Mouse (Mus musculus): ENCODE measurements around the gene Mllt11. TPM values are rescaled to one million over a fixed set of nuclear protein-coding genes. Genes with fewer than 3 reads are reported as not detected.
"Not testable (repeated sequence)": the region's sequence is repeated elsewhere in the genome, so short reads cannot be mapped to it uniquely, and the experiment has no call there.

Mllt11 gene
- total RNA-seq, 2 experiments from 2014 or later, result 6.4 to 8.9 TPM

GRCm38 (mm10) chr3:95218466-95219137 lies 13.4 kb downstream of the Mllt11 start:
- intact Hi-C loops (cut with DNase I), result no loop called here
- DNase-seq, result no peak

- DNase-seq, result peak; percentile 97 to 98
- intact Hi-C loops (cut with DNase I), result loop anchor here (1.0 to 2.0 kb wide), 4 partner anchors 11 to 98 kb away; partner anchors contain the start of genes Cdc42se1 and Tnfaip8l2
Observed at GRCm38 (mm10) chr3:95217255-95218134, 14.5 kb downstream of the Mllt11 start, which contains the start of gene Gabpb2. Gene Gabpb2, minus strand, starts transcription at chr3:95217916.

- no peak for DNase-seq
- intact Hi-C loops (cut with DNase I), result loop anchor here (1.0 to 2.0 kb wide), 4 partner anchors 12 to 99 kb away; partner anchors contain the start of genes Cdc42se1 and Tnfaip8l2
Observed at GRCm38 (mm10) chr3:95216655-95217254, 15.2 kb downstream of the Mllt11 start.

GRCm38 (mm10) chr3:95213609-95213975 lies 18.4 kb downstream of the Mllt11 start:
- DNase-seq, result no peak
- intact Hi-C loops (cut with DNase I), result no loop called here

- intact Hi-C loops (cut with DNase I); DNase-seq: not testable (repeated sequence)
Observed at GRCm38 (mm10) chr3:95212889-95213608, 18.9 kb downstream of the Mllt11 start.

- DNase-seq, result no peak
- intact Hi-C loops (cut with DNase I), result no loop called here
Observed at GRCm38 (mm10) chr3:95210585-95210984, 21.4 kb downstream of the Mllt11 start.

- no peak for DNase-seq
- intact Hi-C loops (cut with DNase I), result no loop called here
Observed at GRCm38 (mm10) chr3:95208286-95208685, 23.7 kb downstream of the Mllt11 start.

- DNase-seq, result no peak
- intact Hi-C loops (cut with DNase I), result no loop called here
Observed at GRCm38 (mm10) chr3:95203880-95204279, 28.1 kb downstream of the Mllt11 start.

- intact Hi-C loops (cut with DNase I), result no loop called here
- DNase-seq, result no peak
Observed at GRCm38 (mm10) chr3:95200562-95200961, 31.4 kb downstream of the Mllt11 start.

- intact Hi-C loops (cut with DNase I), result no loop called here
- no peak for DNase-seq
Observed at GRCm38 (mm10) chr3:95200132-95200531, 31.8 kb downstream of the Mllt11 start.

GRCm38 (mm10) chr3:95199101-95199500 lies 32.9 kb downstream of the Mllt11 start:
- no peak for DNase-seq
- intact Hi-C loops (cut with DNase I), result no loop called here

GRCm38 (mm10) chr3:95195772-95196171 lies 36.2 kb downstream of the Mllt11 start:
- no peak for DNase-seq

GRCm38 (mm10) chr3:95194721-95195135 lies 37.2 kb downstream of the Mllt11 start:
- intact Hi-C loops (cut with DNase I), result no loop called here
- no peak for DNase-seq

More at GRCm38 (mm10) chr3:95195772-95196171, 36.2 kb downstream of the Mllt11 start:
- intact Hi-C loops (cut with DNase I), result no loop called here

GRCm38 (mm10) chr3:95186888-95187287 lies 45.1 kb downstream of the Mllt11 start:
- intact Hi-C loops (cut with DNase I), result no loop called here

GRCm38 (mm10) chr3:95186100-95186499 lies 45.9 kb downstream of the Mllt11 start:
- intact Hi-C loops (cut with DNase I), result no loop called here
- DNase-seq, result no peak

More at GRCm38 (mm10) chr3:95186888-95187287, 45.1 kb downstream of the Mllt11 start:
- DNase-seq, result no peak

- intact Hi-C loops (cut with DNase I), result no loop called here
- DNase-seq, result no peak
Observed at GRCm38 (mm10) chr3:95184796-95185577, 47.0 kb downstream of the Mllt11 start.

- intact Hi-C loops (cut with DNase I), result no loop called here
- no peak for DNase-seq
Observed at GRCm38 (mm10) chr3:95181841-95182240, 50.1 kb downstream of the Mllt11 start.

- DNase-seq, result no peak
- intact Hi-C loops (cut with DNase I), result no loop called here
Observed at GRCm38 (mm10) chr3:95179890-95180289, 52.1 kb downstream of the Mllt11 start.

- DNase-seq, result no peak
- intact Hi-C loops (cut with DNase I), result no loop called here
Observed at GRCm38 (mm10) chr3:95178948-95179347, 53.0 kb downstream of the Mllt11 start.

GRCm38 (mm10) chr3:95177583-95177982 lies 54.4 kb downstream of the Mllt11 start:
- intact Hi-C loops (cut with DNase I), result no loop called here
- no peak for DNase-seq

All from heart, postnatal 10 days (tissue).